ENCODE assay signal across 8 mouse cellular contexts in genomic region chr15:78948883-78949282, GRCm38 (mm10). TPM values are rescaled to one million over a fixed set of nuclear protein-coding genes. Genes with fewer than 3 reads are reported as not detected.
DNase-seq lines count a peak whose midpoint lies in the region; ATAC-seq and TF ChIP-seq lines count a peak whose summit lies in the region.
"Had no signal": no experiment of that assay in that cellular context is flagged by ENCODE, and none has a peak within 500 bp of the region (broad histone marks: within the 10 kb centered on the region; RNA-seq: fewer than 3 reads in every experiment).

No protein-coding gene starts in this region.

- no peak for TF ChIP-seq CTCF in hindbrain, postnatal 0 days (IDR thresholded peaks at IDR 0.05; ENCODE audit: low read depth)
- TF ChIP-seq CTCF in midbrain, postnatal 0 days (IDR thresholded peaks at IDR 0.05), result no peak

- 98% methylated on average over 3 of the region's 3 CpGs for WGBS in embryonic facial prominence, embryonic 10.5 days
- WGBS in forebrain, embryonic 12.5 days, result 92% methylated on average over 3 of the region's 3 CpGs
- 94% methylated on average over 3 of the region's 3 CpGs for WGBS in hindbrain, postnatal 0 days
- 97% methylated on average over 3 of the region's 3 CpGs for WGBS in midbrain, postnatal 0 days

- no peak overlapping the region for H3K9ac ChIP-seq in forebrain, embryonic 12.5 days
- no peak overlapping the region for H3K9ac ChIP-seq in hindbrain, postnatal 0 days (replicated peaks; ENCODE audit: low read length)
- H3K9ac ChIP-seq in midbrain, postnatal 0 days (replicated peaks; ENCODE audit: low read length, poor library complexity, severe bottlenecking), result no peak overlapping the region; the same call in 1 of the 2 replicates
- H3K9ac ChIP-seq: intestine, embryonic 15.5 days had no signal

- 0 out of 2 replicates have a peak overlapping the region, but pooled peaks have one; percentile 40 for H3K27ac ChIP-seq in embryonic facial prominence, embryonic 10.5 days (replicated peaks)
- no peak overlapping the region for H3K27ac ChIP-seq in forebrain, embryonic 12.5 days
- no peak overlapping the region for H3K27ac ChIP-seq in hindbrain, postnatal 0 days
- H3K27ac ChIP-seq in midbrain, postnatal 0 days (ENCODE audit: low read depth, low read length), result no peak overlapping the region
- H3K27ac ChIP-seq: intestine, embryonic 15.5 days had no signal

- no peaks in the 10 kb centered on the region for H3K9me3 ChIP-seq in embryonic facial prominence, embryonic 10.5 days
- H3K9me3 ChIP-seq in forebrain, embryonic 12.5 days, result no peaks in the 10 kb centered on the region
- no peaks in the 10 kb centered on the region for H3K9me3 ChIP-seq in hindbrain, postnatal 0 days (ENCODE audit: low read length)
- H3K9me3 ChIP-seq in midbrain, postnatal 0 days (ENCODE audit: low read length), result no peaks in the 10 kb centered on the region
- H3K9me3 ChIP-seq: intestine, embryonic 15.5 days had no signal

- H3K4me3 ChIP-seq in embryonic facial prominence, embryonic 10.5 days, result peak overlapping the region; percentile 66
- H3K4me3 ChIP-seq in forebrain, embryonic 12.5 days (replicated peaks), result peak overlapping the region; percentile 54
- peak overlapping the region; percentile 61; the same call in 1 of the 2 replicates for H3K4me3 ChIP-seq in hindbrain, postnatal 0 days (ENCODE audit: low read length)
- H3K4me3 ChIP-seq in midbrain, postnatal 0 days (ENCODE audit: low read depth, low read length), result peak overlapping the region; percentile 63

- H3K27me3 ChIP-seq in embryonic facial prominence, embryonic 10.5 days (replicated peaks; ENCODE audit: low read depth, poor library complexity, severe bottlenecking), result peaks cover 15% of the 10 kb centered on the region
- peaks cover 13% of the 10 kb centered on the region; the same call in 1 of the 2 replicates for H3K27me3 ChIP-seq in forebrain, embryonic 12.5 days
- H3K27me3 ChIP-seq in hindbrain, postnatal 0 days (ENCODE audit: insufficient read depth, low read length), result no peaks in the 10 kb centered on the region
- no peaks in the 10 kb centered on the region for H3K27me3 ChIP-seq in midbrain, postnatal 0 days (ENCODE audit: insufficient read depth, low read length)
- H3K27me3 ChIP-seq: intestine, embryonic 15.5 days had no signal

- no peak for DNase-seq in embryonic facial prominence, embryonic 10.5 days (ENCODE audit: low spot score)
- no peak for DNase-seq in hindbrain, postnatal 0 days (ENCODE audit: low spot score)
- DNase-seq in midbrain, postnatal 0 days (ENCODE audit: low spot score), result no peak
- no peak for DNase-seq in left cerebral cortex, adult 9 months (ENCODE audit: low spot score in 2 of 2)
- no peak for DNase-seq in testis, postnatal 14 days (ENCODE audit: low spot score)
- DNase-seq in urinary bladder, adult 18-20 months (ENCODE audit: low spot score in 2 of 2), result no peak

- H3K4me2 ChIP-seq in forebrain, embryonic 12.5 days, result peak overlapping the region; percentile 81
- H3K4me2 ChIP-seq in hindbrain, postnatal 0 days (ENCODE audit: low read depth, low read length), result peak overlapping the region; percentile 74
- H3K4me2 ChIP-seq in midbrain, postnatal 0 days (ENCODE audit: low read depth, low read length, poor library complexity, severe bottlenecking), result peak overlapping the region; percentile 68

- H3K36me3 ChIP-seq in embryonic facial prominence, embryonic 10.5 days (replicated peaks), result peaks cover 36% of the 10 kb centered on the region
- peaks cover 29% of the 10 kb centered on the region for H3K36me3 ChIP-seq in forebrain, embryonic 12.5 days (replicated peaks)
- no peaks in the 10 kb centered on the region for H3K36me3 ChIP-seq in hindbrain, postnatal 0 days (ENCODE audit: insufficient read depth, low read length)
- peaks cover 11% of the 10 kb centered on the region; the same call in 1 of the 2 replicates for H3K36me3 ChIP-seq in midbrain, postnatal 0 days (ENCODE audit: insufficient read depth, low read length)
- H3K36me3 ChIP-seq: intestine, embryonic 15.5 days had no signal

- H3K4me1 ChIP-seq in embryonic facial prominence, embryonic 10.5 days, result peaks cover 24% of the 10 kb centered on the region
- peaks cover 14% of the 10 kb centered on the region for H3K4me1 ChIP-seq in forebrain, embryonic 12.5 days
- H3K4me1 ChIP-seq in hindbrain, postnatal 0 days (ENCODE audit: insufficient read depth, low read length), result peaks cover 5% of the 10 kb centered on the region; the same call in 1 of the 2 replicates
- H3K4me1 ChIP-seq in midbrain, postnatal 0 days (ENCODE audit: insufficient read depth, low read length), result peaks cover 12% of the 10 kb centered on the region; the same call in 1 of the 2 replicates

- ATAC-seq in forebrain, embryonic 12.5 days (ENCODE audit: low FRiP score), result no peak
- ATAC-seq in hindbrain, postnatal 0 days, result no peak
- no peak for ATAC-seq in midbrain, postnatal 0 days (ENCODE audit: low FRiP score)
- ATAC-seq: intestine, embryonic 15.5 days had no signal

RNA-seq across cellular contexts. Expression of gene Triobp, which starts 1.4 kb away (rescaled TPM):
- polyA plus RNA-seq in embryonic facial prominence, embryonic 10.5 days (2016; fragmentation: Nextera tagmentation; extraction: Ambion mirVana), result 46.7 and 49.4 TPM in 2 replicates
- polyA plus RNA-seq in forebrain, embryonic 12.5 days (2016; fragmentation: Nextera tagmentation; extraction: Ambion mirVana), result 40.4 and 46.9 TPM in 2 replicates
- 42.0 and 57.6 TPM in 2 replicates for total RNA-seq in hindbrain, postnatal 0 days (2014; rRNA removed)
- 19.0 and 20.7 TPM in 2 replicates for polyA plus RNA-seq in hindbrain, postnatal 0 days (2015; fragmentation: Nextera tagmentation; extraction: Ambion mirVana)
- total RNA-seq in midbrain, postnatal 0 days (2014; rRNA removed), result 40.0 and 53.3 TPM in 2 replicates
- 24.7 and 28.4 TPM in 2 replicates for polyA plus RNA-seq in midbrain, postnatal 0 days (2015; fragmentation: Nextera tagmentation; extraction: Ambion mirVana)

RNA-seq across cellular contexts. Expression of gene Nol12, which starts 14.2 kb away (rescaled TPM):
- 69.2 and 71.5 TPM in 2 replicates for polyA plus RNA-seq in embryonic facial prominence, embryonic 10.5 days (2016; fragmentation: Nextera tagmentation; extraction: Ambion mirVana)
- polyA plus RNA-seq in forebrain, embryonic 12.5 days (2016; fragmentation: Nextera tagmentation; extraction: Ambion mirVana), result 53.5 and 56.4 TPM in 2 replicates
- total RNA-seq in hindbrain, postnatal 0 days (2014; rRNA removed), result 4.7 and 8.8 TPM in 2 replicates
- polyA plus RNA-seq in hindbrain, postnatal 0 days (2015; fragmentation: Nextera tagmentation; extraction: Ambion mirVana), result 54.8 and 56.4 TPM in 2 replicates
- 8.1 and 17.1 TPM in 2 replicates for total RNA-seq in midbrain, postnatal 0 days (2014; rRNA removed)
- 64.0 and 69.5 TPM in 2 replicates for polyA plus RNA-seq in midbrain, postnatal 0 days (2015; fragmentation: Nextera tagmentation; extraction: Ambion mirVana)

RNA-seq across cellular contexts. Expression of gene Lgals1, which starts 22.4 kb away (rescaled TPM):
- 241 and 316 TPM in 2 replicates for polyA plus RNA-seq in embryonic facial prominence, embryonic 10.5 days (2016; fragmentation: Nextera tagmentation; extraction: Ambion mirVana)
- polyA plus RNA-seq in forebrain, embryonic 12.5 days (2016; fragmentation: Nextera tagmentation; extraction: Ambion mirVana), result 216 and 321 TPM in 2 replicates
- 67.6 and 91.5 TPM in 2 replicates for total RNA-seq in hindbrain, postnatal 0 days (2014; rRNA removed)
- 141 and 144 TPM in 2 replicates for polyA plus RNA-seq in hindbrain, postnatal 0 days (2015; fragmentation: Nextera tagmentation; extraction: Ambion mirVana)
- total RNA-seq in midbrain, postnatal 0 days (2014; rRNA removed), result 35.4 and 46.2 TPM in 2 replicates
- 69.7 and 76.8 TPM in 2 replicates for polyA plus RNA-seq in midbrain, postnatal 0 days (2015; fragmentation: Nextera tagmentation; extraction: Ambion mirVana)

RNA-seq across cellular contexts. Expression of gene Pdxp, which starts 35.2 kb away (rescaled TPM):
- 32.6 and 36.5 TPM in 2 replicates for polyA plus RNA-seq in embryonic facial prominence, embryonic 10.5 days (2016; fragmentation: Nextera tagmentation; extraction: Ambion mirVana)
- polyA plus RNA-seq in forebrain, embryonic 12.5 days (2016; fragmentation: Nextera tagmentation; extraction: Ambion mirVana), result 51.7 and 53.6 TPM in 2 replicates
- 300 and 339 TPM in 2 replicates for total RNA-seq in hindbrain, postnatal 0 days (2014; rRNA removed)
- 124 and 141 TPM in 2 replicates for polyA plus RNA-seq in hindbrain, postnatal 0 days (2015; fragmentation: Nextera tagmentation; extraction: Ambion mirVana)
- 350 and 364 TPM in 2 replicates for total RNA-seq in midbrain, postnatal 0 days (2014; rRNA removed)
- 171 and 181 TPM in 2 replicates for polyA plus RNA-seq in midbrain, postnatal 0 days (2015; fragmentation: Nextera tagmentation; extraction: Ambion mirVana)

RNA-seq across cellular contexts. Expression of gene Sh3bp1, which starts 49.3 kb away (rescaled TPM):
- 35.6 and 36.1 TPM in 2 replicates for polyA plus RNA-seq in embryonic facial prominence, embryonic 10.5 days (2016; fragmentation: Nextera tagmentation; extraction: Ambion mirVana)
- polyA plus RNA-seq in forebrain, embryonic 12.5 days (2016; fragmentation: Nextera tagmentation; extraction: Ambion mirVana), result 10.3 TPM in 2 replicates
- total RNA-seq in hindbrain, postnatal 0 days (2014; rRNA removed), result 2.4 and 6.2 TPM in 2 replicates
- 4.4 and 5.5 TPM in 2 replicates for polyA plus RNA-seq in hindbrain, postnatal 0 days (2015; fragmentation: Nextera tagmentation; extraction: Ambion mirVana)
- 4.2 and 4.5 TPM in 2 replicates for total RNA-seq in midbrain, postnatal 0 days (2014; rRNA removed)
- 4.0 and 4.7 TPM in 2 replicates for polyA plus RNA-seq in midbrain, postnatal 0 days (2015; fragmentation: Nextera tagmentation; extraction: Ambion mirVana)
